Mouse (Mus musculus): ENCODE data around the gene Smim17.
A peak's percentile ranks its signal among the peaks of the same experiment; 100 is the strongest.

Gene Smim17

GRCm38 (mm10) chr7:6415442-6415787 is 16.9 kb downstream of the Smim17 start:
- no peak for DNase-seq (ENCODE audit: low spot score)

DNA sequence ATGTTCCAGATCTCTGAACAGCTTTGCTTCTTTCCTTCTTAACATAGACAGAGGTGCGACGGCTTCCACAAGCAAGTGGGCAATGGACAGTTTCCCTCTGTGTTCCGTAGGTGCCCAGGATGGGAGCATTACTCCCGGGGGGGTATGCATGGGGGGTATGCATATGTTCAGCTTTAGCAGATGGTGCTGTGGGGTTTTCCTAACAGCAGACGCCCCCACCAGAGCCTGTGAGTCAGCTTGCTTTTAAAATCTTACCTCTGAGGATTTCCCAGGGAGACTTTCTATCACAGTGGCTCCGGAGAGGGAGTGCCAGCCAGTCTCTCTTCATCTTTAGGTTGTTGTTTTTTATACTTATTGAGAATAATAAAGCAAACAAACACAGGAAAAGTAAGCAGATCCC is 21.4 kb downstream of the Smim17 start:
- DNase-seq (ENCODE audit: low spot score), result no peak

- DNase-seq (ENCODE audit: low spot score), result no peak
Observed at GRCm38 (mm10) chr7:6429381-6429780, 30.9 kb downstream of the Smim17 start.

GRCm38 (mm10) chr7:6430342-6430741 is 31.8 kb downstream of the Smim17 start:
- DNase-seq (ENCODE audit: low spot score), result no peak

GRCm38 (mm10) chr7:6438388-6438787 is 39.9 kb downstream of the Smim17 start, which contains the start of gene Olfr1344:
Gene Olfr1344, plus strand, starts transcription at chr7:6438688.
- no peak for DNase-seq (ENCODE audit: low spot score)

- no peak for DNase-seq (ENCODE audit: low spot score)
Observed at GRCm38 (mm10) chr7:6441173-6441572, 42.7 kb downstream of the Smim17 start.

DNA sequence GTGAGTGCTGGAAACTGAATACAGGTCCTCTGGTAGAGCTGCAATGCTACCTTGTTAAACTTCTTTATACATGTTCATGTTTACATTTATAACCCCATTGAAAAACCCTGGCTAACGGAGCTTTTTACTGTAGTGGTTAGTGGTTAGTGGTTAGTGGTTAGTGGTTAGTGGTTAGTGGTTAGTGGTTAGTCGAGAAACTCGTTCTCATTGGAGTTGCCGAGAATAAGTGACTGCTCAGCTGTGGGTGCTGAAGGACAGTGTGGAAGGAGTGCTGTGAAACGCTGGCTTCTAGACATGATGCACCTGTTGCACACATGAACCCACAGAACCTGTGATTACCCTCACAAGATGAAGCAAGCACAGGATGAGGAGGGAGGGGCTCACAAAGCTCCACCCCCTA is 49.3 kb downstream of the Smim17 start:
- DNase-seq (ENCODE audit: low spot score), result no peak

GRCm38 (mm10) chr7:6455868-6456267 is 57.4 kb downstream of the Smim17 start, which contains the start of gene Olfr1336:
Gene Olfr1336, plus strand, starts transcription at chr7:6456168.
- DNase-seq (ENCODE audit: low spot score), result no peak

DNA sequence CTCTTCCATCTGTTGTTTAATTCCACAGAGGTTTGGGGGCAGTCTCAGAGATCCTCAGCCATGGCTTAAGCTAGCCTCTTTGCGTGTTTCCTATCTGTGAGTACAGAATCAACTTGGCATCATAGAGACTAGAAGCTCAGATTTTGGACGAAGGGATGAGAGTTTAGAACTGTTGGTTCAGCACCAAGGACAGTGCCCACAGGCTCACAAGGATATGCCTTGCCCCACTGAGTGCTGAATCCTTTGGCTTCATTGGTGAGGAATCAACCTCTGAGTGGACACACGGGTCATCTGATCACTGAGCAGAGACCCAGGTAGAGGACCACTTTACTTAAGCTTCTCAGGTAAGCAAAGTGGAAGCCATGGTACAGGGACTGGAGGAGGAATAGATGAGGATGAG is 57.9 kb downstream of the Smim17 start:
- no peak for DNase-seq (ENCODE audit: low spot score)

DNA sequence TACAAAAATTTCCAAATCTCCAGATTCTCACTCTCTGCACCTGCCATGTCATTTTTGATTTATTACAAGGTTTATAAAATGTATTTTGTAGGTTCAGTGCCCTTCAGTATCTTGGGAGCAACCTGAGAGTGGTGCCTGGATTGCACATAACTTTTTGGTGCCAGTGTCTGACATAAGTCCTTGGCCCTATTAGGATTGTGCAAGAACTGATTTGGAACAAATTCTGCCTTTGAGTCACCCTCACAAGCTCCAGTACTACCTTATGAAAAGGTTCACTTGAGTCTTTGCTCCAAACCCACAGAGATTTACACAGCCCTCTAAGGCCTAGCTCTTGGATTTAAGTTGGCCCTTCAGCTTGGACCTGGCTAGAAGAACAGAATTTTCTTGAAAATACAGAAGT is 68.4 kb downstream of the Smim17 start, which contains the start of gene Olfr1346:
Gene Olfr1346 (plus strand): TSS at position 151 of the 400 bp plus-strand sequence.
- DNase-seq (ENCODE audit: low spot score), result no peak

- DNase-seq (ENCODE audit: low spot score), result peak; percentile 64
Observed at GRCm38 (mm10) chr7:6477633-6478032, 79.1 kb downstream of the Smim17 start.

All from testis, postnatal 14 days (tissue).